Mouse (Mus musculus): ENCODE results near the gene Acsl1. TPM values are rescaled to one million over a fixed set of nuclear protein-coding genes. Genes with fewer than 3 reads are reported as not detected.

Gene Acsl1
- polyA plus RNA-seq, 1 experiment, result 2.6 TPM

DNA sequence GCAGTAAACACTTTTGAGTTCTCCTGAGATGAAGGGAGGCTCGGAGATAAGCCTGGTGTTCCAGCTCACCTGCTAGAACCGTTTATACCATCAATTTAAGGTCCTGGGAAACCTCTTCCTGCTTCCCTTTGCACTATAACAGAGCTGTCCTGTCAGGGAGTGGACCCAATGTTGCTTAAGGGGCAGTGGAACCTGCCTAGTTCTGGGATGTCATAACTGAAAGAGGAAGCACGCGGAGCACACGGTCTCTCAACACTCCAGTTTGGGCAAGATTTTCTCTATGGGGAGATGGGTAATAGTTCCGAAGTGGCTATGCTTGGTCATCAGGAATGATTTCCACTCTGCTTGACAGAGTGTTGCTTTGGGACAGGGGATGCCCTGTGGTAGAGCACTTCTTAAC lies 49.8 kb downstream of the Acsl1 start:
- no peak for TF ChIP-seq GATA1 (IDR thresholded peaks at IDR 0.05; ENCODE audit: borderline replicate concordance, low read length)
- TF ChIP-seq FLI1 (IDR thresholded peaks at IDR 0.05; ENCODE audit: low read length), result no peak
- Histone ChIP-seq H3K9me3 (no peaks in the 10 kb centered on the region), H3K4me1 (peaks cover 16% of the 10 kb centered on the region), H3K4me3 (replicated peaks) (no peak overlapping the region), H3K27me3 (replicated peaks) (no peaks in the 10 kb centered on the region), H3K36me3 (replicated peaks; ENCODE audit: low read length) (peaks cover 76% of the 10 kb centered on the region)

DNA sequence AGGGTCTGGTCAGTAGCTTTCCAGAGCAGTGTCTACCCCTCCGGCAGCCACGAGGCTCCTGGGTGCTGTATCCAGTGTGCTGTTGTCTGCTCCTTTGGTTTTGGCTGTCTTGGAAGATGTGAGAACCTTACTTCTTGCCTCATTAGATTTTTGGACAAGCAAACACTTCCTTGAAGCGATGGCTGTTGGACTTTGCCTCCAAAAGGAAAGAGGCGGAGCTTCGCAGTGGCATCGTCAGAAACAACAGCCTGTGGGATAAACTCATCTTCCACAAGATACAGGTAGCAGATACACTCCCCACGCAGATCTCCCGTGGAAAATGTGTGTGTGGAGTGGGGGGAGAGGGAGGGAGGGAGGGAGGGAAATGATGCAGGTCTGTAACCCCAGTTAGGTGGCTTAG lies 55.3 kb downstream of the Acsl1 start:
- no peak for TF ChIP-seq FLI1 (IDR thresholded peaks at IDR 0.05; ENCODE audit: low read length)
- no peak for TF ChIP-seq GATA1 (IDR thresholded peaks at IDR 0.05; ENCODE audit: borderline replicate concordance, low read length)
- H3K36me3 ChIP-seq (replicated peaks; ENCODE audit: low read length), result peaks cover 77% of the 10 kb centered on the region

DNA sequence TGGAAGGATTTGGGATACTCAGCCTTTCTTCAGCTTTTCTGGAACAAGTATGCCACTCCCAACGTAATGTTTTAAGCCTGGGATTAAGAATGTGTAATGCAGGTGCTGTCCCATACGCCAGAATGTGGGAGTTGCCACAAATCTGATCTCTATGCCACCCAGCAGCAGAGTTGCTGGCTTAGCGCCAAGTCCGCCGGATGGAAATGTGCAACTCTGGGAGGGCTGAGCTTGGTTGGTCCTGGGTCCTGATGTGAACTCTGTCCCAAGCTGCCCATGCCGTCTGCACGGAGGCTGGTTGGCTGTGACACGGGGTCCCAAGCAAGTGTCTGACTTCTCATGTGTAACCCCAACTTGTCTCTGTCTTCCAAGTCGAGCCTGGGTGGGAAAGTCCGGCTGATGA lies 56.0 kb downstream of the Acsl1 start:
- no peak overlapping the region for H3K4me3 ChIP-seq (replicated peaks)
- peaks cover 19% of the 10 kb centered on the region for H3K4me1 ChIP-seq
- H3K36me3 ChIP-seq (replicated peaks; ENCODE audit: low read length), result peaks cover 80% of the 10 kb centered on the region
- no peaks in the 10 kb centered on the region for H3K27me3 ChIP-seq (replicated peaks)
- TF ChIP-seq GATA1 (IDR thresholded peaks at IDR 0.05; ENCODE audit: borderline replicate concordance, low read length) (no peak), FLI1 (IDR thresholded peaks at IDR 0.05; ENCODE audit: low read length) (no peak)
- no peaks in the 10 kb centered on the region for H3K9me3 ChIP-seq

More for the DNA sequence above, 55.3 kb downstream of the Acsl1 start:
- no peak overlapping the region for H3K4me3 ChIP-seq (replicated peaks)
- H3K9me3 ChIP-seq, result no peaks in the 10 kb centered on the region
- H3K27me3 ChIP-seq (replicated peaks), result no peaks in the 10 kb centered on the region
- peaks cover 19% of the 10 kb centered on the region for H3K4me1 ChIP-seq

DNA sequence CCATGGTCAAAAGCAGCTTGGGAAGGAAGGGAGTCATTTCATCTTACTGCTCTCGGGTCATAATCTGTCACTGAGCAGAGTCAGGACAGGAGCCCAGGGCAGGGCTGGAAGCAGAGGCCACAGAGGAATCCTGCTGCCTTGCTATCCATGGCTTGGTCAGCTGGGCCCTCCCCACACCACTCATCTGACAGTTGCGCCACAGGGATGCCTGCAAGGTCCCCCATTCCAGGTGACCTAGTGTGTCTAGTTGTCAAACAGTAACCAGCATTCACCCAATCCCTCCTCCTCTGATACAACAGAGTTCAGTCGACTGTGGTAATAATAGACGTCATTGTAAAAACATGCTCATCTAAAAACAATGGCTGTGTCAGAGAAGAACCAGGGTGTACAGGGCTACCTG lies 58.7 kb downstream of the Acsl1 start:
- no peaks in the 10 kb centered on the region for H3K9me3 ChIP-seq
- TF ChIP-seq FLI1 (IDR thresholded peaks at IDR 0.05; ENCODE audit: low read length) (no peak), GATA1 (IDR thresholded peaks at IDR 0.05; ENCODE audit: borderline replicate concordance, low read length) (no peak)

DNA sequence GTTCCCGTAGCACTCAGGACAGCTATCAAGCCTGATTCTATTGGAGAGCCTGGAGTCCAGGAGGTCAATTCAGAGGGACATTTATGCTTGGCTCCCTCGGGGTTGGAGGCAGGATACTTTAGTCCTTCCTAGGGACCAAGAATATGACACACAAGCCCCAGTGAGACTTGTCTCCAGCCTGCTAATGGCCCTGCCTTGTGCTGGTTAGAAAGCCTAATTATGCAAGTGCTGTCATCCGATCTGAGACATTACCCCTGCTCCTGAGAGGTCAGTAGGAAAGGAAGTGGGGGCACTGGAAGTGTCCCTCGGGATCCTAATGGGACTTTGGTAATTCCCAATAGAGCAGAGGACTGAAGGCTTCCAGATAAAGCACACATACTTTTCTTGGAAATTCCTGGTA lies 59.7 kb downstream of the Acsl1 start:
- Histone ChIP-seq H3K27me3 (replicated peaks) (no peaks in the 10 kb centered on the region), H3K4me1 (peaks cover 3% of the 10 kb centered on the region; the same call in 1 of the 2 replicates), H3K4me3 (replicated peaks) (no peak overlapping the region), H3K36me3 (replicated peaks; ENCODE audit: low read length) (peaks cover 85% of the 10 kb centered on the region), H3K9me3 (no peaks in the 10 kb centered on the region)
- TF ChIP-seq GATA1 (IDR thresholded peaks at IDR 0.05; ENCODE audit: borderline replicate concordance, low read length), result no peak

More for the DNA sequence above, 58.7 kb downstream of the Acsl1 start:
- Histone ChIP-seq H3K36me3 (replicated peaks; ENCODE audit: low read length) (peaks cover 86% of the 10 kb centered on the region), H3K4me3 (replicated peaks) (no peak overlapping the region), H3K4me1 (peaks cover 11% of the 10 kb centered on the region), H3K27me3 (replicated peaks) (no peaks in the 10 kb centered on the region)

DNA sequence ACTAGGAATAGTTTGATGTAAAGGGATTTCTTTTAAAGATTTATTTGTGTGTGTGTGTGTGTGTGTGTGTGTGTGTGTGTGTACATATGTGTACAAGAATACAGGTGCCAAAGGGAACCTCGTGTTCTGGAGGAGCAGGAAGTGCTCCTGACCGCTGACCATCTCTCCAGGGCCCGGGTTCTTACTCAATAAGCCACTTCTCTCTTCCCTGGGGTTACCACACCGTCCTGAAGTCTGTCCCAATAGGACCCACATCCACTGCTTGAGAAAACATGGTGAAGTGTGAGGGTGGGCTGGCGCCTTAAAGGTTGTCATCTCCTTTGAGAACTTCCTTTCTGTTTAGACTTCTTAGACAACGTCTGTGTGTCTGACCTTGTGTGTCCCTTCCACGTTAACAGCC lies 63.1 kb downstream of the Acsl1 start:
- no peak overlapping the region for H3K4me3 ChIP-seq (replicated peaks)
- no peaks in the 10 kb centered on the region for H3K9me3 ChIP-seq
- no peaks in the 10 kb centered on the region for H3K4me1 ChIP-seq
- peaks cover 76% of the 10 kb centered on the region for H3K36me3 ChIP-seq (replicated peaks; ENCODE audit: low read length)
- no peak for TF ChIP-seq FLI1 (IDR thresholded peaks at IDR 0.05; ENCODE audit: low read length)
- TF ChIP-seq GATA1 (IDR thresholded peaks at IDR 0.05; ENCODE audit: borderline replicate concordance, low read length), result no peak
- no peaks in the 10 kb centered on the region for H3K27me3 ChIP-seq (replicated peaks)

DNA sequence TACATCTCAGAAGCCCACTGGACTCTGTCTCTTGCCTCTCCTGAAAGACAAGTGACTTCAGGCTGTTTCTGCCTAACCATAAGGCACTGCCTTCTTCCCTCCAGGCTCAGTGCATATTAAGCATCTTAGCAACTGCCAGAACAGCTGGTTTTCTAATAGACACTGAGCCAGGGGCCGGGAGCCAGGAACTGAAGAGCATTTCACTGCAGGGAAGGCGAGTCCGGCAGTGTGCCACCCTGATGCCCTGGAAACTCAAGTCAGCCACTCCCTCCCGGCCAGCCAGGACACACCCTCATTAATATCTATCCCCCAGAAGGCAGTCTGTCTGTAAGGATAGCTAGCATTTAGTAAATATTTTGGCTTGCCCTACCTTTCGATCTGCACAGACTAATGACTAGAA lies 68.9 kb downstream of the Acsl1 start:
- Histone ChIP-seq H3K9me3 (no peaks in the 10 kb centered on the region), H3K27me3 (replicated peaks) (peaks cover 6% of the 10 kb centered on the region), H3K4me1 (peaks cover 24% of the 10 kb centered on the region), H3K36me3 (replicated peaks; ENCODE audit: low read length) (peaks cover 24% of the 10 kb centered on the region), H3K4me3 (replicated peaks) (no peak overlapping the region)
- no peak for TF ChIP-seq FLI1 (IDR thresholded peaks at IDR 0.05; ENCODE audit: low read length)
- TF ChIP-seq GATA1 (IDR thresholded peaks at IDR 0.05; ENCODE audit: borderline replicate concordance, low read length), result no peak

GRCm38 (mm10) chr8:46543191-46543590 lies 72.4 kb downstream of the Acsl1 start:
- Histone ChIP-seq H3K9me3 (no peaks in the 10 kb centered on the region), H3K4me3 (replicated peaks) (no peak overlapping the region), H3K27me3 (replicated peaks) (peaks cover 6% of the 10 kb centered on the region), H3K4me1 (peaks cover 55% of the 10 kb centered on the region), H3K36me3 (replicated peaks; ENCODE audit: low read length) (no peaks in the 10 kb centered on the region)
- no peak for TF ChIP-seq FLI1 (IDR thresholded peaks at IDR 0.05; ENCODE audit: low read length)
- TF ChIP-seq GATA1 (IDR thresholded peaks at IDR 0.05; ENCODE audit: borderline replicate concordance, low read length), result no peak

- no peaks in the 10 kb centered on the region for H3K36me3 ChIP-seq (replicated peaks; ENCODE audit: low read length)
- TF ChIP-seq GATA1 (IDR thresholded peaks at IDR 0.05; ENCODE audit: borderline replicate concordance, low read length), result no peak
- TF ChIP-seq FLI1 (IDR thresholded peaks at IDR 0.05; ENCODE audit: low read length), result no peak
- no peaks in the 10 kb centered on the region for H3K9me3 ChIP-seq
- no peak overlapping the region for H3K4me3 ChIP-seq (replicated peaks)
- H3K4me1 ChIP-seq, result peaks cover 59% of the 10 kb centered on the region
- peaks cover 6% of the 10 kb centered on the region for H3K27me3 ChIP-seq (replicated peaks)
These were observed 72.8 kb downstream of the Acsl1 start for GRCm38 (mm10) chr8:46543662-46544061.

- no peak for TF ChIP-seq FLI1 (IDR thresholded peaks at IDR 0.05; ENCODE audit: low read length)
- no peak for TF ChIP-seq GATA1 (IDR thresholded peaks at IDR 0.05; ENCODE audit: borderline replicate concordance, low read length)
- H3K4me3 ChIP-seq (replicated peaks), result no peak overlapping the region
- H3K4me1 ChIP-seq, result peaks cover 75% of the 10 kb centered on the region
- no peaks in the 10 kb centered on the region for H3K36me3 ChIP-seq (replicated peaks; ENCODE audit: low read length)
- H3K9me3 ChIP-seq, result no peaks in the 10 kb centered on the region
- peaks cover 4% of the 10 kb centered on the region for H3K27me3 ChIP-seq (replicated peaks)
These were observed 75.0 kb downstream of the Acsl1 start for GRCm38 (mm10) chr8:46545854-46546253.
